Mouse (Mus musculus) CH12.LX (cell line): ENCODE results near the gene Keap1. TPM values are rescaled to one million over a fixed set of nuclear protein-coding genes. Genes with fewer than 3 reads are reported as not detected.

Experiments
- DNase-seq: peaks from one replicate; pipeline ENCODE4 v3.0.0-alpha.2; 2013; ENCODE audit errors: extremely low read depth
- H3K27ac ChIP-seq: 2 replicates; pipeline ENCODE4 v1.5.1; 2012; ENCODE audit warnings: low read depth, mild to moderate bottlenecking, control low read depth, moderate library complexity; ENCODE audit not compliant: insufficient read depth
- H3K27me3 ChIP-seq: replicated peaks from 2 replicates; pipeline ENCODE3; 2012; ENCODE audit warnings: inconsistent platforms
- H3K36me3 ChIP-seq, 2 experiments: replicated peaks in 1 of 2; 2 replicates each; pipeline versions ENCODE3 to v1.6.1; 2012; ENCODE audit warnings: inconsistent platforms in 1 of 2, low read length in 1 of 2, mild to moderate bottlenecking in 1 of 2, mixed read lengths in 1 of 2, moderate library complexity in 1 of 2; ENCODE audit not compliant: control insufficient read depth in 1 of 2, insufficient read depth in 1 of 2
- H3K4me1 ChIP-seq, 2 experiments: 2 replicates each; pipeline ENCODE4 v1.6.1; 2012; ENCODE audit warnings: inconsistent platforms in 1 of 2, moderate library complexity in 1 of 2; ENCODE audit not compliant: insufficient read depth in 2 of 2, control insufficient read depth in 1 of 2
- H3K4me2 ChIP-seq: 2 replicates; pipeline ENCODE4 v1.6.1; 2012; ENCODE audit warnings: low read depth, mild to moderate bottlenecking, control low read depth; ENCODE audit not compliant: poor library complexity, insufficient read depth, severe bottlenecking
- H3K4me3 ChIP-seq, 3 experiments: fragments of 150-350 bp in 1 of 3; sonication (generic) in 1 of 3; replicated peaks in 1 of 3; 2 replicates each; pipeline versions ENCODE3 to v1.5.1; 2011 to 2012; ENCODE audit warnings: low read depth in 2 of 3, low read length in 2 of 3, mild to moderate bottlenecking in 2 of 3, moderate library complexity in 2 of 3, control low read depth in 1 of 3, improper control_type of control experiment in 1 of 3, inconsistent platforms in 1 of 3, mixed read lengths in 1 of 3; ENCODE audit not compliant: poor library complexity in 1 of 3
- H3K79me2 ChIP-seq: replicated peaks from 2 replicates; pipeline ENCODE4 v1.6.1; 2012; ENCODE audit warnings: mild to moderate bottlenecking, moderate library complexity; ENCODE audit not compliant: control insufficient read depth, poor library complexity, insufficient read depth, severe bottlenecking; ENCODE audit errors: extremely low read depth
- H3K9ac ChIP-seq: 2 replicates; pipeline ENCODE4 v1.6.1; 2012; ENCODE audit warnings: low read depth, mild to moderate bottlenecking, control low read depth, moderate library complexity; ENCODE audit not compliant: insufficient read depth
- H3K9me3 ChIP-seq: replicated peaks from 2 replicates; pipeline ENCODE3; 2012; ENCODE audit warnings: low read length, inconsistent platforms, mixed read lengths
- BHLHE40 ChIP-seq: IDR thresholded peaks from 2 replicates; pipeline ENCODE4 v1.6.1; 2011; ENCODE audit warnings: mild to moderate bottlenecking, low read depth, low read length, improper control_type of control experiment
- CHD1 ChIP-seq: IDR thresholded peaks from 2 replicates; pipeline ENCODE4 v1.6.1; 2012; ENCODE audit warnings: low read depth, low read length, improper control_type of control experiment, inconsistent platforms
- ELF1 ChIP-seq: IDR thresholded peaks from 2 replicates; pipeline ENCODE4 v1.6.1; 2014; ENCODE audit warnings: low read depth, mild to moderate bottlenecking, inconsistent platforms, low read length, improper control_type of control experiment
- EP300 ChIP-seq: IDR thresholded peaks from 2 replicates; pipeline ENCODE4 v1.6.1; 2011; ENCODE audit warnings: low read length, improper control_type of control experiment
- ETS1 ChIP-seq: conservative IDR thresholded peaks from 2 replicates; pipeline ENCODE4 v1.6.1; 2012; ENCODE audit warnings: low read depth, mild to moderate bottlenecking, inconsistent platforms, low read length, improper control_type of control experiment, moderate library complexity
- HCFC1 ChIP-seq: IDR thresholded peaks from 2 replicates; pipeline ENCODE4 v1.6.1; 2012; ENCODE audit warnings: low read depth, mild to moderate bottlenecking, inconsistent platforms, low read length, improper control_type of control experiment
- IRF4 ChIP-seq: IDR thresholded peaks from 2 replicates; pipeline ENCODE4 v1.6.1; 2014; ENCODE audit warnings: low read depth, mild to moderate bottlenecking, inconsistent platforms, low read length, improper control_type of control experiment
- MAFK ChIP-seq: IDR thresholded peaks from 2 replicates; pipeline ENCODE4 v1.6.1; 2011; ENCODE audit warnings: low read length, improper control_type of control experiment; ENCODE audit not compliant: insufficient replicate concordance
- MAZ ChIP-seq: IDR thresholded peaks from 2 replicates; pipeline ENCODE4 v1.6.1; 2012; ENCODE audit warnings: low read depth, mild to moderate bottlenecking, inconsistent platforms, low read length, improper control_type of control experiment, moderate library complexity
- MEF2A ChIP-seq: IDR thresholded peaks from 2 replicates; pipeline ENCODE4 v1.6.1; 2014; ENCODE audit warnings: low read depth, mild to moderate bottlenecking, inconsistent platforms, low read length, improper control_type of control experiment, borderline replicate concordance
- MYC ChIP-seq: IDR thresholded peaks from 2 replicates; pipeline ENCODE4 v1.6.1; 2011; ENCODE audit warnings: low read depth, mild to moderate bottlenecking, improper control_type of control experiment, low read length
- POLR2A ChIP-seq: IDR thresholded peaks from 2 replicates; pipeline ENCODE4 v1.6.1; 2011; ENCODE audit warnings: low read depth, mild to moderate bottlenecking, improper control_type of control experiment, low read length
- SIN3A ChIP-seq: IDR thresholded peaks from 2 replicates; pipeline ENCODE4 v1.6.1; 2012; ENCODE audit warnings: low read length, improper control_type of control experiment, inconsistent platforms
- TBP ChIP-seq: conservative IDR thresholded peaks from 2 replicates; pipeline ENCODE4 v1.6.1; 2011; ENCODE audit warnings: low read depth, low read length, improper control_type of control experiment
- USF2 ChIP-seq: conservative IDR thresholded peaks from 2 replicates; pipeline ENCODE4 v1.6.1; 2011; ENCODE audit warnings: low read depth, low read length, improper control_type of control experiment
- dilution Hi-C: fragments of 300-500 bp; cut with MboI; formaldehyde crosslinking; loops from 2 replicates; pipeline ENCODE4 v1.14.3; 2020; ENCODE audit warnings: low sequenced_read_pairs; ENCODE audit not compliant: extremely low pct_unique_long_range_greater_than_20kb, extremely low pct_ligation_motif_present
- in situ Hi-C: fragments of 300-500 bp; cut with MboI; formaldehyde crosslinking; loops from 3 replicates; pipeline ENCODE4 v1.14.3; 2019; ENCODE audit warnings: low sequenced_read_pairs, low pct_ligation_motif_present, low pct_unique_long_range_greater_than_20kb, mixed read lengths
- polyA plus RNA-seq: library from polyadenylated mRNA; unstranded; fragments of >175 nt; gene quantifications from 2 replicates; pipeline ENCODE4 v1.2.1, GENCODE M21; 2012; ENCODE audit warnings: low read depth; ENCODE audit not compliant: insufficient read length
- total RNA-seq, 2 experiments: library from RNA; depleted of rRNA; stranded (reverse); fragments of 300-350 nt in 1 of 2; fragments of >200 nt in 1 of 2; gene quantifications; 2 replicates each; pipeline ENCODE4 v1.2.3; 2012 to 2014

Gene Keap1
- total and polyA plus RNA-seq, 3 experiments: 18.4 to 41.7 (median 31.2) TPM

- H3K4me3 ChIP-seq: no peak overlapping the region
- no peaks in the 10 kb centered on the region for H3K79me2 ChIP-seq
- TF ChIP-seq IRF4 (0 out of 2 replicates have a peak, but pooled peaks have one; percentile 36), BHLHE40 (peak; percentile 74), MAFK (no peak), EP300 (peak; percentile 64)
- TF ChIP-seq, all 38 proteins: peak for 3
- H3K9me3 ChIP-seq: no peaks in the 10 kb centered on the region
- in situ Hi-C loops: no loop called here
- no peak overlapping the region for H3K27ac ChIP-seq
- no peaks in the 10 kb centered on the region for H3K27me3 ChIP-seq
- no peak overlapping the region for H3K4me2 ChIP-seq
- H3K9ac ChIP-seq: no peak overlapping the region
- peaks cover 27 to 58% of the 10 kb centered on the region in 2 experiments for H3K4me1 ChIP-seq
- dilution Hi-C loops: no loop called here
- H3K36me3 ChIP-seq: peaks cover 35 to 61% of the 10 kb centered on the region in 2 experiments
- DNase-seq: peak; percentile 78
These were observed 44.2 kb downstream of the Keap1 start for GRCm38 (mm10) chr9:21194787-21195493.

- dilution Hi-C loops (no loop called here), in situ Hi-C loops (no loop called here)
- no peak overlapping the region for H3K4me3 ChIP-seq
These were observed 45.4 kb downstream of the Keap1 start for GRCm38 (mm10) chr9:21193786-21194185.

GRCm38 (mm10) chr9:21190670-21191069 is 48.5 kb downstream of the Keap1 start:
- peaks cover 13 to 39% of the 10 kb centered on the region in 2 experiments for H3K4me1 ChIP-seq
- TF ChIP-seq MAZ (no peak), MAFK (no peak), ELF1 (no peak), CHD1 (no peak), IRF4 (no peak), TBP (no peak), USF2 (no peak), POLR2A (no peak)
- H3K4me3 ChIP-seq: no peak overlapping the region
- no peaks in the 10 kb centered on the region for H3K79me2 ChIP-seq
- no peak overlapping the region for H3K9ac ChIP-seq
- in situ Hi-C loops: no loop called here
- H3K36me3 ChIP-seq: peaks cover 23 to 55% of the 10 kb centered on the region in 2 experiments
- no peak for DNase-seq
- no peak overlapping the region for H3K27ac ChIP-seq
- no peak overlapping the region for H3K4me2 ChIP-seq
- H3K27me3 ChIP-seq: no peaks in the 10 kb centered on the region
- dilution Hi-C loops: no loop called here
- no peaks in the 10 kb centered on the region for H3K9me3 ChIP-seq

More at GRCm38 (mm10) chr9:21193786-21194185, 45.4 kb downstream of the Keap1 start:
- DNase-seq: no peak
- H3K79me2 ChIP-seq: no peaks in the 10 kb centered on the region
- TF ChIP-seq ETS1 (no peak), MEF2A (no peak), HCFC1 (no peak), MYC (no peak), USF2 (no peak), SIN3A (no peak)
- H3K27me3 ChIP-seq: no peaks in the 10 kb centered on the region
- H3K4me2 ChIP-seq: no peak overlapping the region
- no peak overlapping the region for H3K27ac ChIP-seq
- no peak overlapping the region for H3K9ac ChIP-seq
- H3K9me3 ChIP-seq: no peaks in the 10 kb centered on the region
- peaks cover 26 to 47% of the 10 kb centered on the region in 2 experiments for H3K4me1 ChIP-seq
- peaks cover 32 to 58% of the 10 kb centered on the region in 2 experiments for H3K36me3 ChIP-seq
